Mouse (Mus musculus) natural killer cell, adult 2 months (primary cell): Measurements from ENCODE around the gene Olfr1138.

Experiments used
- DNase-seq, 2 experiments: peaks; one replicate each; pipeline ENCODE4 v3.0.0; 2022; ENCODE audit warnings: low spot score in 2 of 2

The Olfr1138 gene

GRCm38 (mm10) chr2:87739878-87740277 lies at the start of gene Olfr1138:
TSS of gene Olfr1138 (minus strand) at chr2:87739978.
- DNase-seq, result no peak

DNA sequence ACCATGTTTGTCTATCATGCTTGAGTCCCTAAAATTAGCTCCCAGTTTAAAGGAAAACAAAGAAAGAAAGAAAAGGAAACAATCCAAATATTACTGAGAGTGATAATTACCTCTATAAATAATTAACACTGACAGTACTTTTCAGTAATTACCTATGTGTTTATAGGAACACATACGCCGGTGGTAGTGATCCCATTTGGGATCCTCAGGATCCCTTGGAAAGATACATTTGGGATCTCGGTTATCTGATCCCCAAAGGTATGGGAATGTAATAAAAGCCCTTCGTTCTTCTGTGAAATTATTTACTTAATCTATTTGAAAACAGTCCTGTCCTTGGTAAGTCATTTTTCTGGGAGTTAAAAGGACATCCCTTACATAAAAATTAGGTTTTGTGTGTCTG lies 39.4 kb upstream of the Olfr1138 start, which contains the start of gene Olfr152:
Gene Olfr152 (plus strand): TSS at position 301 of the 400 bp plus-strand sequence.
- no peak for DNase-seq

DNA sequence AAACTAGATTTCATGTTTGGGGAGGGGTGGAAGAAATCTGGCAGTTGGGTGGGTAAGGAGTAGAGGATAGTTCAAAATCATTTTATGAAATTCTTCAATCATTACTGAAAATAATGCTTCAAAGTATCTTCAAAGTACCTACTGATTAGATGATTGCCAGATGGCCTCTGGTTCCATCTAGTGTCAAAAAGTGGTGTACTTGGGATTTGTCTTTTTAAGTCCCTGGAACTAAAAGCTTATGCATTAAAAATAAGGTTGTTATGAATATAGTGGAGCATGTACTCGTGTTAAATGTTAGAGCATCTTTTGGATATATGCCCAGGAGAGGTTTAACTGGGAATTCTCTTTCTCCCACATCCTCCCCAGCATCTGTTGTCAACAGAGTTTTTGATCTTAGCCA lies 36.4 kb upstream of the Olfr1138 start:
- DNase-seq, result no peak

GRCm38 (mm10) chr2:87753891-87754290 lies 14.1 kb upstream of the Olfr1138 start, which contains the start of gene Olfr1141:
TSS of gene Olfr1141 (minus strand) at chr2:87753991.
- DNase-seq, result no peak

GRCm38 (mm10) chr2:87743452-87743851 lies 3.7 kb upstream of the Olfr1138 start, which contains the start of gene Olfr1140:
TSS of gene Olfr1140 (plus strand) at chr2:87743752.
- no peak for DNase-seq

DNA sequence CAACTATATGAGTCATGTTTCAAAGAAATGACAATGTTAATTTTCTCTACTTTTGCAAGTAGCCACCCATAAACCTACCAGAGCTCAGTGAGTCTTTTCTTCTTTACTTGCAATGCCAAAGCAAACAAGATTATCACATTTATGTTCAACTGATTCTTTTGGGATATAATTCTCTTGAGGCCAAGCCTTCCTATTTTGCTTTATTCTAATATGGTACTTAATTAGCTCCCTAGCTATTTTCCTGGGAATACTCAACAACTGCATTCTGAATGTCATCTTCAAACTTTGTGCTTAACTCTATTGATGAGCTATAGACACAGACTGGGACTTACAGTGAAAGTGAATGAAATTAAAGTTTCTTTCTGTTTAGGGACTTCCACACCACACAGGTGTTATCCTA lies 26.7 kb downstream of the Olfr1138 start, which contains the start of gene Olfr1137:
Gene Olfr1137 (minus strand): TSS at position 101 of the 400 bp plus-strand sequence.
- DNase-seq, result no peak

DNA sequence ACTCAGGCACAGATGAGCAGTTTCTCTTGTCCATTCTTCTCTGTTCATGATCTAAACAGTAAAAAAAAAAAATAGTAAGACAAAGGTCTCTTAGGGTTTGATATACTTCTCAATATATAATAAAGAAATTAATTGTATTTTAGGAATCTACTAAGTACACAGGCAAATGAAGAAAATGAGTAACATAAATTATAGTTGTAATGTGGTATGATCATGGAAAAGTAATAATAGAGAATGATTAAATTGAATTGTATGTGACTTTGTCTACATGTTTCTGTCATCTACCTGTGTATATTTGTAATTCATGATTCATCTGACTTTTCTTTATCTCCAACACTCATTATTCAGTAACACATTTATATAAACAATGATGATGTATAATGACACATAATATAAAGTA lies 45.9 kb downstream of the Olfr1138 start, which contains the start of gene Olfr1136:
Gene Olfr1136 (minus strand): TSS at position 101 of the 400 bp plus-strand sequence.
- no peak for DNase-seq
